Mouse (Mus musculus) right cerebral cortex, adult 2 months (tissue): Measurements from ENCODE around the gene Atp1a2.
A peak's percentile ranks its signal among the peaks of the same experiment; 100 is the strongest.
"Not testable (repeated sequence)": the region's sequence is repeated elsewhere in the genome, so short reads cannot be mapped to it uniquely, and the experiment has no call there.

Experiments
- DNase-seq, 2 experiments: peaks; one replicate each; pipeline ENCODE4 v3.0.0; 2021 to 2022; ENCODE audit warnings: low spot score in 2 of 2

The Atp1a2 gene

DNA sequence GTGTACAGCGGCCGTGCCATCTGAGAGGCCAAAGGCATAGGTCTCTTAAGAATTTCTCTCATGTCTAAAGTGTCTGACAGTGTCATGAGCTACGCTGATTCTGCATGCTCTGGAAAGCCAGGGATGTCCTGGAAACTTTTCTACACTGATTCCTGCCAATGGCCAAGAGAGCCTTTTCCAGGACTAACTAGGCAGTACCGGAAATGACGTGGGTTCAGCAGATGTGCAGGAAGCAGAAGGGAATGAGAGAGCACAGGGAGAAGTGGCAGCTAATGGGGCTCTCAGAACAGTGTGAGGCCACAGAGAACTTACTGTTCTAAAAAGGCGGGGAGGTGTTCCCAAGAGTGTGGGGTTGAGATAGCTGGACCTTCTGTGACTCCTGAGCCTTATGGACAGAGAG lies 24.5 kb downstream of the Atp1a2 start:
- DNase-seq, result no peak

- DNase-seq, result peak; percentile 36 to 46
Measured at GRCm38 (mm10) chr1:172271765-172272164, 26.1 kb downstream of the Atp1a2 start.

- DNase-seq, result no peak
Measured at GRCm38 (mm10) chr1:172271208-172271607, 26.7 kb downstream of the Atp1a2 start.

DNA sequence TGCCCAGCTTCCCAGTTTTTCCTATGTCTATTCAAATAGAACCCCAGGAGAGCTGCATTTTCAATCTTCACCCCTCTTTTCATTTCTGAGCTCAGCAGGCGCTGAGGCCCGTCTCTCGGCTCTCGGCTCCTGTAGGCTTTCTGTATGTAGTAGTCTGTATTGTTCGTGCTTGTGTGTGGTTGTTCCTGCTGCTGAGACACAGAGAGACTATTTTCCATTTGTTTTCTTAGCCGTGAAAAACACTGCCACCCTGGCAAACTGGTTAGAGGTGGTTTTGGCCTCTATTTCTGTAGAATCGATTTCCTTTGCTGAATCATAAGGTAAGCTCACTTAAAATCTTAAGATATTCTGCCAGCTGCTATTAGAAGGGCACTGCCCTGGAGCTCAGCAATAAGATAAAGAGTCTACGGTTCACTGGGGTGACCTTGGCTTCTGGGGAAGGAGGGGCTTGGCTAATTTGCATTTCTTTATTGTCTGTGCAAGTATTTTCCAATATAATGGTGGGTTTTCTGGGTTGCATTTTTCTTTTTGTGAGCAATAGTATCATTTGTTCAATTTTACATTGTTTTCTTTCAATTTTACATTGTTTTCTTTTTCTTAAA lies 36.3 kb downstream of the Atp1a2 start, which contains the start of gene Igsf8:
TSS of gene Igsf8 (plus strand) at position 165 of the 602 bp plus-strand sequence.
- no peak for DNase-seq

DNA sequence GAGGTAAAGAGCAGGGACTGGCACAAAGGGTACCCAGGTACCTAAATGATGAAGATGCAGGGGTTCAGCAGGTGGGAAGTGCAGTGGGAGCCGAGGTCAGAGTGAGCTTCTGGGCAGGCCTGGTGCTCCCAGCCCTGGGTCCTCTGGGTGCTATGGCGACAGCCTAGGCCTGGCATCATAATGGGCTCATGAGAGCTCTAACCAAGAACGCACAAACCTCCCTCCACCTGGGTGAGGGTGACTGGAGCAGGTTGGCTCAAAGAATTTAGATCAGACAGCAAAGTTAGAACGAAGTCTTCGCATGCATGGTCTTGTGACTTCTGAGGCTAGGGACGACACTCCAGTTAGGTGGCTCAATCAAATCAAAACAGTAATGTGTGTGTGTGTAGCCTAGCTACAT lies 39.5 kb downstream of the Atp1a2 start, which contains the start of gene Atp1a4:
TSS of gene Atp1a4 (minus strand) at position 101 of the 400 bp plus-strand sequence.
- DNase-seq, result no peak

- peak in 1 of 2 experiments; percentile 7 for DNase-seq
Measured at GRCm38 (mm10) chr1:172247679-172248078, 50.2 kb downstream of the Atp1a2 start.

GRCm38 (mm10) chr1:172247216-172247615 lies 50.6 kb downstream of the Atp1a2 start:
- peak; percentile 14 to 18 for DNase-seq

GRCm38 (mm10) chr1:172244645-172245044 lies 53.2 kb downstream of the Atp1a2 start:
- DNase-seq, result not testable (repeated sequence)

- no peak for DNase-seq
Measured at GRCm38 (mm10) chr1:172243547-172244205, 54.2 kb downstream of the Atp1a2 start.

DNA sequence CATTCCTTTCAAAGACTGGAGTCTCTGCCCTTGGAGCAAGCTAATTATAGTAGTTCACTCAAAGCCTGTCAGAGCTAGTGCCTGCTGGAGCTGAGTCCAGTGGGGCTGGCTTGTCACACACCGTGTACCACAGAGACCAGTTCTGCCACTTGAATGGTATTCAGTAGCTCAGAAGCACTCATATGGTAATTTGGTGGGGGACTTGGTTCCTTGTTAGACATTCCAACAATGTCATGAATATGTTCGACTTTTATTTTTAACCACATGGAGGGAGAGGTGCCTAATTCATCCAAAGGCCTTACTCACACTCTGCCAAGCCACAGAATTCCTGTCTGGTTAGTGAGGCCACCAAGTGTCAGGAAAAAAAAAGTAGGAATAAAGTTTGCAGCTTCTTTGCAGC lies 55.5 kb downstream of the Atp1a2 start:
- DNase-seq, result no peak

DNA sequence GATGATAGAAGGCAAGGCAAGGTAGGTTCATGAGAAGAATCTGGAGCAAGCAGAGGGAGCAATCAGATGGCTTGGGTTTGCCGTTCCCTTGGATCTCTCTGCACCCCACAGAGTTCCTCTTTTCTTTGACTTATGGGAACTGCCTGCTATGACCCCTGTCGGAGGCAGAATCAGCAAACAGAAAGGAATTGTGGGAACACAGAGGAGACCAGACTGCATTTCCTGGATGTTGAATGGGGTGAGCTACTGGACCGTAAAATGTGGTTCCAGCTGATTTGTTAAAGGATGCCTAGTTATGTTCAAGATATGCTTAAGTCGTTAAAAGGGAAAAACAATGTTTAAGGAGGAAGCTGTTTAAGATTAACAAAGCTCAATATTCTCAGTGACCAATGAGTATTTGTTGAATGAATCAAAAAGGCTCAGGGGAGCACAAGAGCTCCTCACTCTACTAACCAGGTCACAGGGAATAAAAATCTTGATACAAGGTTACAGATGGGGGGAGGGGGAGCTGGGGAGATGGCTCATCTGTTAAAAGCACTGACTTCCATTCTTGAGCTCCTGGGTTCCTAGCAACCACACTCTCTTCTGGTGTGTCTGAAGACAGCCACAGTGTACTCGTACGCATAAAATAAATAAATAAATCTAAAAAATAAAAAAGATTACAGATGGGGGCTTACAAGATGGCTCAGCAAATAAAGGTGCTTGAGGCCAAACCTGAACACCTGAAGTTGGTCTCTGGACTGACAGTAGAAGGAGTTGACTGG lies 56.7 kb downstream of the Atp1a2 start:
- DNase-seq, result no peak

- DNase-seq, result no peak
Measured at GRCm38 (mm10) chr1:172229215-172229614, 68.6 kb downstream of the Atp1a2 start.

GRCm38 (mm10) chr1:172228209-172228608 lies 69.7 kb downstream of the Atp1a2 start:
- no peak for DNase-seq
